Mouse (Mus musculus): ENCODE measurements around the gene Gpr132. TPM values are rescaled to one million over a fixed set of nuclear protein-coding genes. Genes with fewer than 3 reads are reported as not detected.
"Not testable (repeated sequence)": the region's sequence is repeated elsewhere in the genome, so short reads cannot be mapped to it uniquely, and the experiment has no call there.

The Gpr132 gene
- total RNA-seq, 2 experiments from 2014 or later: 0.09 TPM; not detected in 1

- DNase-seq: no peak
Observed at GRCm38 (mm10) chr12:112820401-112820999, 47.5 kb downstream of the Gpr132 start.

GRCm38 (mm10) chr12:112819057-112819662 is 48.9 kb downstream of the Gpr132 start:
- DNase-seq: no peak

GRCm38 (mm10) chr12:112816866-112817265 is 51.2 kb downstream of the Gpr132 start:
- DNase-seq: not testable (repeated sequence)

GRCm38 (mm10) chr12:112816294-112816693 is 51.7 kb downstream of the Gpr132 start:
- DNase-seq: peak; percentile 48

- DNase-seq: no peak
Observed at GRCm38 (mm10) chr12:112814682-112815470, 53.2 kb downstream of the Gpr132 start.

- DNase-seq: no peak
Observed at GRCm38 (mm10) chr12:112813370-112813769, 54.7 kb downstream of the Gpr132 start.

GRCm38 (mm10) chr12:112810092-112810885 is 57.7 kb downstream of the Gpr132 start:
- DNase-seq: no peak

- DNase-seq: no peak
Observed at GRCm38 (mm10) chr12:112809641-112810040, 58.4 kb downstream of the Gpr132 start.

- DNase-seq: peak; percentile 92
Observed at GRCm38 (mm10) chr12:112808587-112809364, 59.3 kb downstream of the Gpr132 start, which contains the start of gene Clba1. Gene Clba1 (plus strand): TSS chr12:112808937.

- no peak for DNase-seq
Observed at GRCm38 (mm10) chr12:112808212-112808586, 59.8 kb downstream of the Gpr132 start.

- DNase-seq: no peak
Observed at GRCm38 (mm10) chr12:112807796-112808195, 60.2 kb downstream of the Gpr132 start.

- no peak for DNase-seq
Observed at GRCm38 (mm10) chr12:112806044-112806443, 62.0 kb downstream of the Gpr132 start.

GRCm38 (mm10) chr12:112804046-112804445 is 64.0 kb downstream of the Gpr132 start:
- DNase-seq: no peak

GRCm38 (mm10) chr12:112802917-112803316 is 65.1 kb downstream of the Gpr132 start:
- DNase-seq: no peak

GRCm38 (mm10) chr12:112801864-112802846 is 65.9 kb downstream of the Gpr132 start, which contains the start of gene Ahnak2:
Gene Ahnak2 (minus strand): TSS chr12:112802657.
- peak; percentile 58 for DNase-seq

Other genes starting within 250 kb of the Gpr132 start
- 100 to 1,000 TPM; 340 to 358 TPM for gene Adssl1, start 248.2 kb downstream of the Gpr132 start, total RNA-seq (2021)
- gene Siva1, start 223.5 kb downstream of the Gpr132 start, total RNA-seq (2021): 10 to 100 TPM; 27.2 to 28.1 TPM
- gene Akt1, start 193.3 kb downstream of the Gpr132 start, total RNA-seq (2021): 100 to 1,000 TPM; 133 to 142 TPM
- gene Zbtb42, start 189.4 kb downstream of the Gpr132 start, total RNA-seq (2021): 1 to 10 TPM; 1.8 to 2.1 TPM
- 10 to 100 TPM; 11.2 to 12.6 TPM for gene Cep170b, start 147.8 kb downstream of the Gpr132 start, total RNA-seq (2021)
- gene Pld4, start 107.6 kb downstream of the Gpr132 start, total RNA-seq (2021): 1 to 10 TPM; 7.3 to 9.1 TPM
- gene Ahnak2, start 65.6 kb downstream of the Gpr132 start, total RNA-seq (2021): 10 to 100 TPM; 12.2 to 18.6 TPM
- gene Clba1, start 59.3 kb downstream of the Gpr132 start, total RNA-seq (2021): 1 to 10 TPM in 1 of 2 experiments, under 1 TPM in 1; 0.75 to 1.7 TPM
- 10 to 100 TPM in 1 of 2 experiments, 1 to 10 TPM in 1; 9.4 to 12.0 TPM for gene Cdca4, start 38.8 kb downstream of the Gpr132 start, total RNA-seq (2021)
- gene Jag2, start 61.5 kb upstream of the Gpr132 start, total RNA-seq (2021): 10 to 100 TPM; 29.4 to 40.0 TPM
- gene Nudt14, start 73.9 kb upstream of the Gpr132 start, total RNA-seq (2021): 10 to 100 TPM; 17.3 to 17.5 TPM
- 10 to 100 TPM; 10.4 to 12.7 TPM for gene Btbd6, start 108.3 kb upstream of the Gpr132 start, total RNA-seq (2021)
- gene Brf1, start 132.5 kb upstream of the Gpr132 start, total RNA-seq (2021): 10 to 100 TPM; 28.2 to 37.9 TPM
- gene Pacs2, start 146.3 kb upstream of the Gpr132 start, total RNA-seq (2021): 10 to 100 TPM; 51.8 to 54.4 TPM
- under 1 TPM in 1 of 2 experiments, not detected in 1; 0.20 TPM for gene Tex22, start 206.3 kb upstream of the Gpr132 start, total RNA-seq (2021)
- gene Mta1, start 230.1 kb upstream of the Gpr132 start, total RNA-seq (2021): 10 to 100 TPM; 46.0 to 52.0 TPM